19 mouse cellular contexts compared by ENCODE assay signal in the genomic region with DNA sequence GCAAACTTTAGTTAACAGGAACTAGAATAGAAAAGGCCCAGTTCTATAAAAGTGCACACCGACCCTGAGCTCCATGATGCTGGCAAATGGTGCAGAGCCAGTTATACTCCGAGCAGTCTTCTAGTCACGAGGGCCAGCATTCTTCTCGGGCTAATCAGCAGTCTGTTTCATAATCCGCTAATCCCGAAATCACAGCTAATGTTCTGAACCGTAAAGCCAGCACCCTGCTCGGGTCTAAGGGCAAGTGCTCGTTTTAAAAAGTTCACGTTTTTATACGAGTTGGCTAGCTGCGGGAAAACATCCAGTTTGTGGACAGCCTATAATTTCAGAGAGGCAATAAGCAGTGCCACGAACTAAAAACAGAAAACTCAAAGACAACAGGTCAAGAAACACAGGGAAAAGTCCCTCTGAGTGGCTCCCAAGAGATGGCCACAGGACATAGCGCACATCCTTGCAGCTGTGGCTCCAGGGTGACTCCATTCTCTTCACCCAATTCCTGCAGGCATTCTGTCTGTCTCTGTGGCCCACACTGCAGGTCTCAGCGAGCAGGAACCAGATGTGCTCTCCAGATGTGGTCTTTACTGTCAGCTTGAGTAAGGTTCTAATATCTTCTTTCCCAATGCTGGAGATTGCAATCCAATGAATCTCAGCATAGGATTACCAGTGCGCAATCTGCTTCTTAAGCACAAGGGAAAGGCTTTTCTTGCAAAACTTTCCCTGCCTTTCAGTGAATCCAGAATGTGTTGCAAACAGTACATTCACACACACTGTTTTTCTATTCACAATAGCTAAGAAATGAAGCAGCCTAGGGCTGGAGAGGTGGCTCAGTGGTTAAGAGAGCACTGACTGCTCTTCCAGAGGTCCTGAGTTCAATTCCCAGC. TPM values are rescaled to one million over a fixed set of nuclear protein-coding genes. Genes with fewer than 3 reads are reported as not detected.
A peak's percentile ranks its signal among the peaks of the same experiment; 100 is the strongest.
DNase-seq lines count a peak whose midpoint lies in the region; ATAC-seq and TF ChIP-seq lines count a peak whose summit lies in the region.
"Had no signal": no experiment of that assay in that cellular context is flagged by ENCODE, and none has a peak within 500 bp of the region (broad histone marks: within the 10 kb centered on the region; RNA-seq: fewer than 3 reads in every experiment).

No protein-coding gene starts in this region.

- no peak for TF ChIP-seq CTCF in Patski (IDR thresholded peaks at IDR 0.05)

- no peaks in the 10 kb centered on the region for H3K27me3 ChIP-seq in Patski
- H3K27me3 ChIP-seq: embryonic facial prominence, embryonic 13.5 days; heart, embryonic 13.5 days; midbrain, embryonic 13.5 days; neural tube, embryonic 12.5 days had no signal

- intact Hi-C loops in heart, postnatal 10 days (cut with DNase I), result no loop called here

- in situ Hi-C loops in Patski (cut with MboI; ENCODE audit: low pct_unique_long_range_greater_than_20kb), result no loop called here

- CTCF ChIA-PET in Patski (lab: Charles Lee), result interaction anchor here (0.6 to 1.5 kb wide), 6 partner anchors 9 to 129 kb away, joined by 3 to 4 read pairs (median 3); no protein-coding TSS in a partner anchor

- peak; percentile 91 for DNase-seq in heart, adult 11 months
- no peak for DNase-seq in heart, postnatal 10 days
- peak; percentile 64 for DNase-seq in Patski (ENCODE audit: low read depth, low spot score)
- peak; percentile 68 for DNase-seq in fat pad, adult 2 months (ENCODE audit: extremely low read depth, low read depth, low spot score)
- peak; percentile 56 to 73 for DNase-seq in kidney, postnatal 36 days
- no peak for DNase-seq in spleen, postnatal 10 days (ENCODE audit: low spot score in 2 of 2)
- no peak for DNase-seq in cerebellum, postnatal 14 days
- DNase-seq: adrenal gland, postnatal 10 days; cerebellum, adult 9-10 months; forebrain, postnatal 0 days; liver, postnatal 0 days; lung, postnatal 10 days; thymus, adult 2 months had no signal

- peak; percentile 64 for ATAC-seq in Patski
- ATAC-seq: forebrain, postnatal 0 days; hindbrain, embryonic 16.5 days; intestine, postnatal 0 days; liver, postnatal 0 days; midbrain, embryonic 13.5 days had no signal

- POLR2A ChIA-PET in Patski (lab: Charles Lee), result no interaction called here

RNA-seq across cellular contexts. Expression of a gene that starts 47.5 kb away (rescaled TPM):
- total RNA-seq in heart, postnatal 10 days (2021), result 10 to 100 TPM; 43.1 to 43.8 TPM
- 61.1 TPM for polyA plus RNA-seq in Patski (2021)

Comparison
In these comparisons a context has a peak if more than half of its experiments do, and no peak if none do; other contexts are left out.
1. DNase-seq: peak in heart, adult 11 months (single experiment), Patski (single experiment), fat pad, adult 2 months (single experiment) and kidney, postnatal 36 days (2 of 2); none in heart, postnatal 10 days (0 of 2), spleen, postnatal 10 days (0 of 2) and cerebellum, postnatal 14 days (0 of 2).